Comparison of ENCODE assay signal across 9 mouse cellular contexts in the genomic region with DNA sequence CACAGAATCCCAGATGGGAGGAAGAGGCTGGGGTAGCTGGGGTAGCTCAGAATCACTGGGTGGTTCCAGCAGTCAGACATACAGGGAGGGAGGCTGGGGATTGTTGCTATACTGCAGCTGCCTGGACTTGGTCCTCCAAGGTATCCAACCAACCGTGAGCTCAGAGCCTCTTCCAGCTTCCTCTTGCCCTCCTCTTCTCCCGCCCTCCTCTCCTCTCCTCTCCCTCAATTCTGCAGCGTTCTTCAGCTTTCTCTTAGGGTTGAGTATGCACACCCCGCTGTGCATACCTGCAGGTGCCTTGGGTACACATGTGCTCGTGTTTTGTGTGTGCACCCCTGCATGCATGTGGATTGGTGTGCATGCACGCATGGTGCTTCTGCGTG.
DNase-seq lines count a peak whose midpoint lies in the region; ATAC-seq lines count a peak whose summit lies in the region.
"Had no signal": no experiment of that assay in that cellular context is flagged by ENCODE, and none has a peak within 500 bp of the region (broad histone marks: within the 10 kb centered on the region; RNA-seq: fewer than 3 reads in every experiment).

No protein-coding gene starts in this region.

- H3K4me3 ChIP-seq in kidney, embryonic 16.5 days (ENCODE audit: low read length) = peak overlapping the region; percentile 29
- H3K4me3 ChIP-seq in embryonic facial prominence, embryonic 13.5 days = peak overlapping the region; percentile 42
- peak overlapping the region; percentile 29 for H3K4me3 ChIP-seq in hindbrain, embryonic 16.5 days (ENCODE audit: low read length)
- H3K4me3 ChIP-seq in midbrain, embryonic 16.5 days (ENCODE audit: low read depth, low read length) = peak overlapping the region; percentile 27

- H3K9ac ChIP-seq in kidney, embryonic 16.5 days (replicated peaks; ENCODE audit: low read length) = peak overlapping the region; percentile 73
- peak overlapping the region; percentile 74 for H3K9ac ChIP-seq in embryonic facial prominence, embryonic 13.5 days
- H3K9ac ChIP-seq in hindbrain, embryonic 16.5 days (ENCODE audit: low read depth, low read length) = peak overlapping the region; percentile 62
- H3K9ac ChIP-seq in midbrain, embryonic 16.5 days (ENCODE audit: low read depth, low read length) = peak overlapping the region; percentile 80

- no peak; the same call in 1 of the 2 replicates for ATAC-seq in kidney, embryonic 16.5 days (ENCODE audit: low FRiP score, low TSS enrichment)
- ATAC-seq in embryonic facial prominence, embryonic 13.5 days (ENCODE audit: insufficient number of reproducible peaks, insufficient read depth, low FRiP score, low TSS enrichment, low read depth) = no peak
- peak; percentile 22; the same call in 1 of the 2 replicates for ATAC-seq in hindbrain, embryonic 16.5 days
- ATAC-seq in midbrain, embryonic 16.5 days = peak; percentile 46

- no peaks in the 10 kb centered on the region for H3K36me3 ChIP-seq in kidney, embryonic 16.5 days (ENCODE audit: insufficient read depth, low read length)
- no peaks in the 10 kb centered on the region for H3K36me3 ChIP-seq in embryonic facial prominence, embryonic 13.5 days
- no peaks in the 10 kb centered on the region for H3K36me3 ChIP-seq in hindbrain, embryonic 16.5 days (ENCODE audit: control insufficient read depth, insufficient read depth, low read length)
- no peaks in the 10 kb centered on the region for H3K36me3 ChIP-seq in midbrain, embryonic 16.5 days (ENCODE audit: control insufficient read depth, insufficient read depth, low read length)

- H3K27me3 ChIP-seq in kidney, embryonic 16.5 days (ENCODE audit: insufficient read depth, low read length) = no peaks in the 10 kb centered on the region
- H3K27me3 ChIP-seq in embryonic facial prominence, embryonic 13.5 days = no peaks in the 10 kb centered on the region
- no peaks in the 10 kb centered on the region for H3K27me3 ChIP-seq in hindbrain, embryonic 16.5 days (replicated peaks; ENCODE audit: control insufficient read depth, insufficient read depth, low read length)
- H3K27me3 ChIP-seq in midbrain, embryonic 16.5 days (ENCODE audit: control insufficient read depth, insufficient read depth, low read depth, low read length) = no peaks in the 10 kb centered on the region

- peak overlapping the region; percentile 65 for H3K4me2 ChIP-seq in kidney, embryonic 16.5 days (replicated peaks; ENCODE audit: low read depth, low read length)
- peak overlapping the region; percentile 79 for H3K4me2 ChIP-seq in embryonic facial prominence, embryonic 13.5 days
- H3K4me2 ChIP-seq in hindbrain, embryonic 16.5 days (ENCODE audit: low read length) = peak overlapping the region; percentile 66
- peak overlapping the region; percentile 62 for H3K4me2 ChIP-seq in midbrain, embryonic 16.5 days (ENCODE audit: low read length)

- peaks cover 8% of the 10 kb centered on the region for H3K9me3 ChIP-seq in kidney, embryonic 16.5 days (ENCODE audit: low read length)
- peaks cover 7% of the 10 kb centered on the region for H3K9me3 ChIP-seq in embryonic facial prominence, embryonic 13.5 days
- peaks cover 4% of the 10 kb centered on the region; the same call in 1 of the 2 replicates for H3K9me3 ChIP-seq in hindbrain, embryonic 16.5 days (ENCODE audit: control insufficient read depth, low read length)
- no peaks in the 10 kb centered on the region for H3K9me3 ChIP-seq in midbrain, embryonic 16.5 days (replicated peaks; ENCODE audit: control insufficient read depth, low read length, poor library complexity, severe bottlenecking)

- no peak for DNase-seq in kidney, postnatal 36 days
- no peak for DNase-seq in T-cell, adult 2 months (ENCODE audit: low spot score)
- no peak for DNase-seq in layer of hippocampus, postnatal 36 days
- DNase-seq in left cerebral cortex, adult 9 months (ENCODE audit: low spot score in 2 of 2) = no peak
- DNase-seq: thymus, adult 18-20 months had no signal

- H3K27ac ChIP-seq in kidney, embryonic 16.5 days (ENCODE audit: low read length) = peak overlapping the region; percentile 98
- peak overlapping the region; percentile 89; the same call in 1 of the 2 replicates for H3K27ac ChIP-seq in embryonic facial prominence, embryonic 13.5 days
- H3K27ac ChIP-seq in hindbrain, embryonic 16.5 days (ENCODE audit: low read depth, low read length) = peak overlapping the region; percentile 91
- H3K27ac ChIP-seq in midbrain, embryonic 16.5 days (ENCODE audit: low read length) = peak overlapping the region; percentile 98

- peaks cover 26% of the 10 kb centered on the region for H3K4me1 ChIP-seq in kidney, embryonic 16.5 days (ENCODE audit: insufficient read depth, low read length)
- peaks cover 24% of the 10 kb centered on the region for H3K4me1 ChIP-seq in embryonic facial prominence, embryonic 13.5 days
- H3K4me1 ChIP-seq in hindbrain, embryonic 16.5 days (ENCODE audit: control insufficient read depth, insufficient read depth, low read depth, low read length) = peaks cover 22% of the 10 kb centered on the region
- H3K4me1 ChIP-seq in midbrain, embryonic 16.5 days (ENCODE audit: control insufficient read depth, insufficient read depth, low read length) = peaks cover 24% of the 10 kb centered on the region

- WGBS in kidney, embryonic 16.5 days = 6% methylated on average over 7 of the region's 7 CpGs
- WGBS in embryonic facial prominence, embryonic 13.5 days = 8% methylated on average over 7 of the region's 7 CpGs
- WGBS in hindbrain, embryonic 16.5 days = 4% methylated on average over 6 of the region's 7 CpGs
- 9% methylated on average over 7 of the region's 7 CpGs for WGBS in midbrain, embryonic 16.5 days

Comparison
In these comparisons a context has a peak if more than half of its experiments do, and no peak if none do; other contexts are left out.
1. ATAC-seq: peak in hindbrain, embryonic 16.5 days (single experiment) and midbrain, embryonic 16.5 days (single experiment); none in kidney, embryonic 16.5 days (single experiment) and embryonic facial prominence, embryonic 13.5 days (single experiment).
2. Peak in every context shown above with its lines, with median percentiles within 50 percentile points of each other: H3K27ac ChIP-seq, H3K4me2 ChIP-seq, H3K4me3 ChIP-seq and H3K9ac ChIP-seq.